Mouse (Mus musculus) midbrain, postnatal 0 days (tissue): Measurements from ENCODE around the gene Cpne5. TPM values are rescaled to one million over a fixed set of nuclear protein-coding genes. Genes with fewer than 3 reads are reported as not detected.

Experiments
- ATAC-seq: fragments of 200-750 bp; cut with Nextera tagmentation; 2 replicates; pipeline ENCODE4 v1.8.0; 2017; ENCODE audit warnings: moderate number of reproducible peaks, mild to moderate bottlenecking, moderate TSS enrichment, moderate library complexity; ENCODE audit not compliant: low FRiP score
- DNase-seq: peaks from one replicate; pipeline ENCODE4 v3.0.0-alpha.2; 2015; ENCODE audit warnings: low spot score
- H3K27ac ChIP-seq: fragments of 300-500 bp; sonication (generic); 2 replicates; pipeline ENCODE4 v1.5.1; 2014; ENCODE audit warnings: low read depth, mild to moderate bottlenecking, low read length, mixed read lengths
- H3K27me3 ChIP-seq: fragments of 300-500 bp; sonication (generic); 2 replicates; pipeline ENCODE4 v1.6.1; 2014; ENCODE audit warnings: low read length, control low read depth, mixed read lengths; ENCODE audit not compliant: insufficient read depth
- H3K36me3 ChIP-seq: fragments of 300-500 bp; sonication (generic); 2 replicates; pipeline ENCODE4 v1.6.1; 2014; ENCODE audit warnings: low read length, control low read depth, mixed read lengths; ENCODE audit not compliant: insufficient read depth
- H3K4me1 ChIP-seq: fragments of 300-500 bp; sonication (generic); 2 replicates; pipeline ENCODE4 v1.6.1; 2014; ENCODE audit warnings: mild to moderate bottlenecking, control low read depth, antibody characterized with exemption, low read length, mixed read lengths; ENCODE audit not compliant: insufficient read depth
- H3K4me2 ChIP-seq: fragments of 300-500 bp; sonication (generic); 2 replicates; pipeline ENCODE4 v1.6.1; 2014; ENCODE audit warnings: low read depth, mild to moderate bottlenecking, low read length, mixed read lengths; ENCODE audit not compliant: poor library complexity, severe bottlenecking
- H3K4me3 ChIP-seq: fragments of 300-500 bp; sonication (generic); 2 replicates; pipeline ENCODE4 v1.5.1; 2014; ENCODE audit warnings: low read depth, mild to moderate bottlenecking, low read length, moderate library complexity
- H3K9ac ChIP-seq: fragments of 300-500 bp; sonication (generic); replicated peaks from 2 replicates; pipeline ENCODE4 v1.6.1; 2014; ENCODE audit warnings: mild to moderate bottlenecking, low read length, moderate library complexity, mixed read lengths; ENCODE audit not compliant: poor library complexity, severe bottlenecking
- H3K9me3 ChIP-seq: fragments of 300-500 bp; sonication (generic); 2 replicates; pipeline ENCODE4 v1.6.1; 2016; ENCODE audit warnings: low read length, control low read depth
- CTCF ChIP-seq: IDR thresholded peaks from 2 replicates; pipeline ENCODE4 v1.5.1; 2016; ENCODE audit warnings: antibody characterized with exemption, mild to moderate bottlenecking
- WGBS: fragments of 180-500 bp; shearing (Covaris S2); extraction: QIAGEN DNeasy Blood & Tissue Kit; methylation state at CpG from one replicate; pipeline ENCODE4 v1.1.7; 2014; 5-methylcytosine and 5-hydroxymethylcytosine counted together
- polyA plus RNA-seq: library from polyadenylated mRNA; unstranded; fragments of >200 nt; fragmentation: Nextera tagmentation; extraction: Ambion mirVana; gene quantifications from 2 replicates; pipeline ENCODE4 v1.2.1, GENCODE M21; 2015
- total RNA-seq: library from RNA; depleted of rRNA; stranded (reverse); fragments of >200 nt; gene quantifications from 2 replicates; pipeline ENCODE4 v1.2.3, GENCODE M21; 2014

Cpne5 gene
- total and polyA plus RNA-seq, 2 experiments from 2014 or later = 86.5 to 90.2 TPM

- H3K9ac ChIP-seq = no peak overlapping the region
- H3K4me3 ChIP-seq = no peak overlapping the region
- TF ChIP-seq CTCF = no peak
- H3K27ac ChIP-seq = no peak overlapping the region
- no peaks in the 10 kb centered on the region for H3K27me3 ChIP-seq
- no peaks in the 10 kb centered on the region for H3K9me3 ChIP-seq
- H3K36me3 ChIP-seq = 0 out of 2 replicates have a peak, but pooled peaks cover 6% of the 10 kb centered on the region
- ATAC-seq (no peak), DNase-seq (no peak)
- 79% methylated on average over 14 of the region's 14 CpGs for WGBS
- no peak overlapping the region for H3K4me2 ChIP-seq
- H3K4me1 ChIP-seq = peaks cover 7% of the 10 kb centered on the region; the same call in 1 of the 2 replicates
Measured at GRCm38 (mm10) chr17:29170431-29171000, 67.5 kb downstream of the Cpne5 start.

DNA sequence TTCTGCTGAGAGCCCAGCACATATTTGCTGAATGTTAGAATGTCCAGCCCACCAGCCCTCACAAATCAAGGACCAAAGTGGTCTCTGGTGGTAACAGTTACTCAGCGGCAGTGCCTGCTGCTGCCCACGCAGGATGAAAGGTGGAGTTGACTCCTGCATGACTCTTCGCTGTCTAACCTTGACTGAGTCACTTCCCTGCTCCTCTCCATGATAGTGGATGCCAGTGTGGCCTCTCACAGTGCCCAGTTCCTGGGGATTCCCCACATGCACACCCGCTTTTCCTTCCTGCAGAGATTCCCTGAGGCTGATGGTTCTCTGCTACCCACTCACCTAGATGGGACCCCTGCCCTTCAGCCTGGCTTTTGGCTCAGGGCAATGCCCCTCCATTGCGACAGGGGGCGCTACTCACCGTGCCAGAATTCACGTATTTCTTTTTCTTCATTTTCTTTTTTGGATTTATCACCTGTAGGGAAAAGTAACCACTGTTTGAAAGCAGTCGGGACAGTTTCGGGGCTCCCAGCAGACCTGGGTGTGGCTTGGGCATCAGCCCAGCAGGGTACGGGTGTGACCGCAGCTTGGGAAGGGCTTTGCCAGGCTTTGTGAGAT, 68.9 kb downstream of the Cpne5 start:
- Histone ChIP-seq H3K27me3 (no peaks in the 10 kb centered on the region), H3K4me3 (no peak overlapping the region), H3K4me1 (peaks cover 10% of the 10 kb centered on the region; the same call in 1 of the 2 replicates), H3K9me3 (no peaks in the 10 kb centered on the region), H3K27ac (no peak overlapping the region), H3K4me2 (no peak overlapping the region), H3K9ac (no peak overlapping the region), H3K36me3 (0 out of 2 replicates have a peak, but pooled peaks cover 6% of the 10 kb centered on the region)
- ATAC-seq (no peak), DNase-seq (no peak)
- WGBS = 80% methylated on average over 12 of the region's 12 CpGs
- peak; percentile 69 for TF ChIP-seq CTCF

- H3K4me2 ChIP-seq = no peak overlapping the region
- no peak overlapping the region for H3K9ac ChIP-seq
- H3K4me3 ChIP-seq = no peak overlapping the region
- TF ChIP-seq CTCF = no peak
- H3K27me3 ChIP-seq = no peaks in the 10 kb centered on the region
- 0 out of 2 replicates have a peak, but pooled peaks cover 6% of the 10 kb centered on the region for H3K36me3 ChIP-seq
- DNase-seq (no peak), ATAC-seq (no peak)
- no peak overlapping the region for H3K27ac ChIP-seq
- H3K4me1 ChIP-seq = peaks cover 10% of the 10 kb centered on the region; the same call in 1 of the 2 replicates
- WGBS = 85% methylated on average over 4 of the region's 4 CpGs
- H3K9me3 ChIP-seq = no peaks in the 10 kb centered on the region
Measured at GRCm38 (mm10) chr17:29168438-29168837, 69.5 kb downstream of the Cpne5 start.

- Histone ChIP-seq H3K4me3 (no peak overlapping the region), H3K9ac (no peak overlapping the region), H3K4me2 (no peak overlapping the region), H3K36me3 (0 out of 2 replicates have a peak, but pooled peaks cover 6% of the 10 kb centered on the region), H3K27me3 (no peaks in the 10 kb centered on the region), H3K27ac (no peak overlapping the region), H3K9me3 (no peaks in the 10 kb centered on the region), H3K4me1 (peaks cover 10% of the 10 kb centered on the region; the same call in 1 of the 2 replicates)
- DNase-seq = no peak
- ATAC-seq = no peak
- WGBS = 67% methylated on average over 6 of the region's 6 CpGs
- TF ChIP-seq CTCF = no peak
Measured at GRCm38 (mm10) chr17:29167371-29167770, 70.6 kb downstream of the Cpne5 start.

DNA sequence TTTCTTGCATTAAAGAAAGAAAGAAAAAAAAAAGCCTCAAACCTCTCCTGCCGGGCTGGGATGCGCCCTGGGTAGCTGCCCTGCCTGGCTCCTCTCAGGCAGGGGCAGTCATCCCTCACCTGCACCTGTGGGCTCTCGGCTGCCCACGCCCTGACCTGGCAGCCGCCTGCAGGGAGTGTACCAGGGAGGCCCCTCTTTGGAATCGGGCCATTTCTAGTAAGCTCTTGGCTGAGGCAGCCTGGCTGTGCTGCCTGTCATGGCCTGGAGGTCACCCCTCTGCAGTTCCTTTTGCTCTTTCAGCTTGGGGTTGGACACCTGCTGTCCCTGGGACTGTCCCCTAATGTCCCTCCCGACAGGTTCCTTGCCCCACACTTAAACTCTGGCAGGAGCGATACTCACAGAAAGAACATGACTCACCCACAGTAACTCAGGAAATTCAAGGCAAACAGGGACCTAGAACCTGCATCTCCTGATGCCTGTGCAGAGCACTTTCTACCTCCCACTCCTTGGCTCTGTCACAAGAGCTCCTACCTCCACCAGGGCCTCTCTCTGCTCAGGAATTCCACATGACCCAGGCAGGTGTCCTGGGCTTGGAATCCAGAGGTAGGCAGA, 71.9 kb downstream of the Cpne5 start:
- Histone ChIP-seq H3K4me2 (no peak overlapping the region), H3K4me3 (no peak overlapping the region), H3K36me3 (0 out of 2 replicates have a peak, but pooled peaks cover 9% of the 10 kb centered on the region), H3K4me1 (peaks cover 10% of the 10 kb centered on the region; the same call in 1 of the 2 replicates), H3K9me3 (no peaks in the 10 kb centered on the region), H3K9ac (no peak overlapping the region), H3K27me3 (no peaks in the 10 kb centered on the region), H3K27ac (peak overlapping the region; percentile 44; the same call in 1 of the 2 replicates)
- no peak for DNase-seq
- ATAC-seq = no peak
- TF ChIP-seq CTCF = no peak
- WGBS = 36% methylated on average over 8 of the region's 8 CpGs

DNA sequence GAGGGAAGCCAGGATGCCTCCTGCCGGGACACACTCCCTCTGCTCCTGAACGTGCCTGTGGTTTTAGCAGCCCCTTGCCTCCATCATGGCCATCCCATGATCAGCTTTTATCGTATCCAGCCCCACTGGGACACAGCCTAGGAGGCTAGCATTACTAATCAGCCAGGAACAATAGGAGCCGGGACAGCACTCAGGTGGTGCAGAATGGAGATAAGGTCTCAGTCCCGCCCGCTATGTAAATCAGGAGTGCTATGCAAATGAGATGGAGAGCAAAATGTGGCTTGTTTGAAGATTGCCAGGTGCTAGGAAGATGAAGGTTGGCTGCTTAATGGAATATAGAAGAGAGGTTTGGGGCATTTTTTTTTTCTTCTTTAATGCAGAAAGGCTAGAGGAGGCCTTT, 72.5 kb downstream of the Cpne5 start:
- 7% methylated on average over 6 of the region's 6 CpGs for WGBS
- Histone ChIP-seq H3K27ac (peak overlapping the region; percentile 44; the same call in 1 of the 2 replicates), H3K4me3 (no peak overlapping the region), H3K9ac (no peak overlapping the region), H3K4me2 (no peak overlapping the region), H3K36me3 (0 out of 2 replicates have a peak, but pooled peaks cover 9% of the 10 kb centered on the region), H3K9me3 (no peaks in the 10 kb centered on the region), H3K4me1 (peaks cover 10% of the 10 kb centered on the region; the same call in 1 of the 2 replicates), H3K27me3 (no peaks in the 10 kb centered on the region)
- DNase-seq (peak; percentile 8), ATAC-seq (no peak)
- no peak for TF ChIP-seq CTCF
